Mouse (Mus musculus) C2C12 (cell line): ENCODE data around the gene Nol10.

Experiments used
- CTCF ChIP-seq: IDR thresholded peaks from one replicate; pipeline ENCODE4 v1.5.1; 2011; ENCODE audit not compliant: control insufficient read depth, insufficient read depth, insufficient read length
- FOSL1 ChIP-seq: IDR thresholded peaks from one replicate; pipeline ENCODE4 v1.8.0; 2011; ENCODE audit warnings: mild to moderate bottlenecking, low read length; ENCODE audit not compliant: poor library complexity, insufficient read depth, severe bottlenecking
- MAX ChIP-seq: IDR thresholded peaks from one replicate; pipeline ENCODE4 v1.6.1; 2011; ENCODE audit warnings: mild to moderate bottlenecking, control low read depth
- MYOG ChIP-seq: IDR thresholded peaks from one replicate; pipeline ENCODE4 v1.6.1; 2011; ENCODE audit not compliant: control insufficient read depth, insufficient read length; ENCODE audit errors: extremely low read depth

- TF ChIP-seq CTCF (no peak), MYOG (no peak), MAX (no peak), FOSL1 (no peak)
These were observed 10.7 kb downstream of the Nol10 start for GRCm38 (mm10) chr12:17358981-17359380.
